Mouse (Mus musculus) mature B cell (primary cell): ENCODE data around the gene Exoc7.
"Not testable (repeated sequence)": the region's sequence is repeated elsewhere in the genome, so short reads cannot be mapped to it uniquely, and the experiment has no call there.

Experiments
- in situ Hi-C: fragments of 300-500 bp; cut with MboI; formaldehyde crosslinking; loops from 2 replicates; pipeline ENCODE4 v1.14.3; 2019

Gene Exoc7

DNA sequence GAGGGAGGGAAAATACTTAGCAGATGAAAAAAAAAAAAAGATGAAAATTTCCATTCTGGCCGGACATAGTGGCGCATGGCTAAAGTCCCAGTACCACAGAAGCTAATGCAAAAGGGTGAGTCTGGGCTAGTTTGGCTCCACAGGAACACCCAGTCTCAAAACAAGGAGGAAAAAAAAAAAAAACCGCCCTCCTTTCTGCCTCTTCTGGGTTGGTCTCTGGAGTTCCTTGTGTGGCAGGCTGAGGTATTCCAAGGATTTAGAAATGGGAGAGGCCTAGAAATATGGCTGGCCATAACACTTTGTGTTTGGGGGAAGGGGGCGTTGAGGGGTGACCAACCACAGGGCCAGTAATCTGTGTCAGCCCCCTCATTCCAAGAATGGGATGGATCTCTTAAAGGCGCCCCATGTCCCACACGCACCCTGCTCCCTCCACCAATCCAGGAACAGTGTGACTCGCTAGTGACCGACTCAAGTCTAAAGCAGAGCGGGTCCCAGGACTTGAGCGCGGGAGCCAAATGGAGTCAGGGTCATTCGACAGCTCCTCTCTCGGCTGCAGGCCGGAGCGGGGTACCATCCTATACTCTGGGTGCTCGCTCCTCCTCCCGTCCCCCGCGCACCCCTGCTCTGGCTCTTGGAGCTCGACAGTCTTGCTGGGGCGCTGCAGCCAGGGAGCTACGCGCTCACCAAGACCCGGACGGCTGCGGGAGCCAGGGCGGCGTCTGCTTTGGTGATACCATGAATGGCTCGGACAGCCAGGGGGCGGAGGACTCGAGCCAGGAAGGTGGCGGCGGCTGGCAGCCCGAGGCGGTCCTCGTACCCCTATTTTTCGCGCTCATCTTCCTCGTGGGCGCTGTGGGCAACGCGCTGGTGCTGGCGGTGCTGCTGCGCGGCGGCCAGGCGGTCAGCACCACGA lies 26.0 kb downstream of the Exoc7 start, which contains the start of gene Galr2:
Gene Galr2 (plus strand): TSS at position 189 of the 913 bp plus-strand sequence.
- in situ Hi-C loops, result no loop called here

DNA sequence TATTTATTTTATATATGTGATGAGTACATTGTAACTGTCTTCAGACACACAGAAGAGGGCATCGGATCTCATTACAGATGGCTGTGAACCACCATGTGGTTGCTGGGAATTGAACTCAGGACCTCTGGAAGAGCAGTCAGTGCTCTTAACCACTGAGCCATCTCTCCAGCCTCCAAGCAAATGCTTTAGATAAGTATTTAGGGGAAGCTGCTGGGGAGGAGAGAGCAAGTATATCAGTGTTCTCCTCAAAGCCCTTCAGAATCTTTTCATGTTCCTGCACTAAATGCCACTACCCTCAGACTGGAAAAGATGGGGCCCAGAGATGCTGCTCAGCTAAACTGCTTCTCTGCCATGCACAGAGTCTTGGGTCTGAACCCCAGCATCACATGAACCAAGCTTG lies 29.8 kb downstream of the Exoc7 start:
- in situ Hi-C loops, result not testable (repeated sequence)

DNA sequence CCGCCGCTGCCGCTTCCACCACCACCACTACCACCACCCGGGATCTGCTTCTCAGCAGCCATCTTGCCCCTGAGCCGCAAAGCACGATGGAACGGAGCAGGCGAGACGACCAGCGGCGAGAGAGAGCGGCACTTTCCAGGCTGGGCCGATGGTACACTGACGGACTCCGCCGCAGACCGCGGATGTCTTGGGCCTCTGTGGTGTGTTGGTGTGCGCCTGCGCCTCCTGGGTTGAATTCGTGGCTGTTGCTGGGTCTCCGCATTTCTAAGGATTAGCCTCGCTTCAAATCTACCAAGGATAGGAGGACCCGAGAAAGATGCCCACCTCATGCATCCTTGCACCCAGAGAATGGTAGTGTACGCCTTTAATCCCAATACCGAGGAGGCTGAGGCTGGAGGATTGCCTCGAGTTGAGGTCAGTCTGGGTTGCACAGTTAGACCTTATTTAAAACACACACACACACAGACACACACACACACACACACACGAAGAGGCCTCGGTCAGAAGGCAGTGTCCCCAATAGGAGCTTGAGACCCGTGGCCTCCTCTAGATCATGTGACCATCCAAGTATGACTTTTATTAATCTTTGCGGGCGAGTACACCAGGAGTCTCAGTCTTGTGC lies 32.9 kb downstream of the Exoc7 start, which contains the start of gene Srp68:
Gene Srp68 (minus strand): TSS at position 173 of the 622 bp plus-strand sequence.
- in situ Hi-C loops, result no loop called here

GRCm38 (mm10) chr11:116273469-116274044 lies 33.5 kb downstream of the Exoc7 start:
- in situ Hi-C loops, result no loop called here

GRCm38 (mm10) chr11:116272589-116273468 lies 34.2 kb downstream of the Exoc7 start:
- in situ Hi-C loops, result no loop called here

- in situ Hi-C loops, result no loop called here
Observed at GRCm38 (mm10) chr11:116269560-116269959, 37.5 kb downstream of the Exoc7 start.

GRCm38 (mm10) chr11:116268313-116268712 lies 38.7 kb downstream of the Exoc7 start:
- in situ Hi-C loops, result no loop called here

- in situ Hi-C loops, result no loop called here
Observed at GRCm38 (mm10) chr11:116267637-116268036, 39.4 kb downstream of the Exoc7 start.

- in situ Hi-C loops, result no loop called here
Observed at GRCm38 (mm10) chr11:116265850-116266249, 41.2 kb downstream of the Exoc7 start.

DNA sequence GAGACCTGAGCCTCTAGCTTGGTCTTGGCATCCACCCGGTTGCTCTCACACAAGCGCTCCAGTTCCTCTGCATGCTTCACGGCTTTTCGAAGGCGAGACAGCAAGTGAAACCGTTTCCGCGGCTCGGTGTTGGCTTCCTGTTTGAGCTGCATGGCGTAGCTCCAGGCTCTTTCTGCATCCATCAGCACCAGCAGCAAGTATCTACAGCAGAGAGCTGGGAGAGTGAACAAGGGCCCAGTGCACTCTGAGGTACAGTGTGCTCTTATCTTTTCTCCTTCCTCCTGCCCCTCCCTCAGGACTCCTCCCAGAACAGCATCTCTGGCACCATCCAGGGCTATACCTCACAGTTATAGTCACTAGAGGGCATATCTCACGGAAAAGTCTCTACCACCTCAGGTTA lies 41.7 kb downstream of the Exoc7 start:
- in situ Hi-C loops, result no loop called here

DNA sequence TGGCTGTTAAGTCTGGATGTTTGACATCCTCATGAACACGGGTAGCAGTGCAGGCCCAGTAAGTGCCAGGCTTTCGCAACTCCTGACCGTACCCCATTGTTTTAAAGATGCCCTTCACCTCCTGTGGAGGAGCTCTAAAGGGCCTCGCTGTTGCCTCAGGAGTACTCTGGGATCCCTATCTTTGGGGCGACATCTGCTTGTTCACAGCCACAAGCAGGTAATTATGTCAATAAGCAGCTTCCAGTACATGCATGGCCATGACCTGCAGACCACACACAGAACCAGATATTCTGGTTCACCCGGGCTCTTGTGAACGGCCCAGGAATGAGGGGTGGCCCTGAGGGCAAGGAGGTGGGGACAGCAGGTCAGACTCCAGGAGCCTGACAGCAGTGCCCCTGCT lies 46.8 kb downstream of the Exoc7 start:
- in situ Hi-C loops, result no loop called here

GRCm38 (mm10) chr11:116259461-116259860 lies 47.6 kb downstream of the Exoc7 start:
- in situ Hi-C loops, result no loop called here

DNA sequence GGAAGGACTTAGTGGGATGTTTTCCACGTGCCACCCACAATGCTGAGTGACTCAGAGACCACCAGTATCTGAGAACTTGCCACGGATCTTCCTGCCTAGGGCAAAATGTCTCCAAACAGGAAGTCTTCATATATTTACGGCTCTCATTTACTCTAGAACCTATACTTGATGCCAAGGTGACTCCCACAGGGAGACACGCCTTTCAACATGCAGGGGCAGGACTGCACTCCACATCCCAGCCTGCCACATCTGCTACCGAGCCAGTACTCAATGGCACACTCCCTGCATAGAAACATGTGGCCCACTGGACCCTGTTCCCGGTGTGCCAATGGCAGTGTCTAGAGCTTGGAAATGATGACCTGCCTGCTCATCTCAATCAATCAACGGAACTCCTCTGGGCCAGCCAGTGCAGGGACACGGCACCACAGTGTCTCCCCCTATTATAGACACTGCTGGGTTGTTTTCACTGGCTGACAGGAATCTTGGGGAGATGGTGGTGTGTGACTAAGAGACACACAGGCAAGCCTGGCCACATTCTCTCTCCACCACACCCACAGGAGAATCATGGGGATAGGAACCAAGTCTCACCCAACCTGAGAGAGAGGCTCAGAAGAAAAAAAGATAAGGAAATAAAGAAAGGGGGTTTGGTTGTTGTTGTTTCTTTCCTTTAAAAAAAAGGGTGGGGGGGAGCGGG lies 50.9 kb downstream of the Exoc7 start:
- in situ Hi-C loops, result no loop called here

GRCm38 (mm10) chr11:116255090-116255981 lies 51.7 kb downstream of the Exoc7 start:
- in situ Hi-C loops, result no loop called here

DNA sequence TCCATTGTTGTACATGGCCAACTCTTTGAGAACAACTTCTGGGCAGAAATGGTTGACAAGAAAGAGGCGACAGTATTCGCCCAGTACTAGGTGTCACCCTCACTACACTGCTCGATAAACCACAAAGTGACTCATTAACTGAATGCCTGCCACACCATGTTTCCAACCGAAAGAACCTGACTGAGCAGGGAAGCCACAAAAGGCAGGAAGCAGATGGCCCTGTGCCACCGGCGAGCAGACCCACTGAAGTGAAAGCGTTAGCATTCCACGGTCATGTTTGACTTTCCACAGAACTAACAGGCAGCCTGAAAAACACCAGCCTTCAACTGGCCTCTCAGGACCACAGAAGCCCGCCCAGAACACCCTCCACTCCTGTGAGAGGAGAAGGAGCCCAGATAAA lies 52.4 kb downstream of the Exoc7 start:
- in situ Hi-C loops, result no loop called here

- in situ Hi-C loops, result no loop called here
Observed at GRCm38 (mm10) chr11:116253076-116253600, 53.9 kb downstream of the Exoc7 start.

- in situ Hi-C loops, result no loop called here
Observed at GRCm38 (mm10) chr11:116250898-116251297, 56.1 kb downstream of the Exoc7 start.

DNA sequence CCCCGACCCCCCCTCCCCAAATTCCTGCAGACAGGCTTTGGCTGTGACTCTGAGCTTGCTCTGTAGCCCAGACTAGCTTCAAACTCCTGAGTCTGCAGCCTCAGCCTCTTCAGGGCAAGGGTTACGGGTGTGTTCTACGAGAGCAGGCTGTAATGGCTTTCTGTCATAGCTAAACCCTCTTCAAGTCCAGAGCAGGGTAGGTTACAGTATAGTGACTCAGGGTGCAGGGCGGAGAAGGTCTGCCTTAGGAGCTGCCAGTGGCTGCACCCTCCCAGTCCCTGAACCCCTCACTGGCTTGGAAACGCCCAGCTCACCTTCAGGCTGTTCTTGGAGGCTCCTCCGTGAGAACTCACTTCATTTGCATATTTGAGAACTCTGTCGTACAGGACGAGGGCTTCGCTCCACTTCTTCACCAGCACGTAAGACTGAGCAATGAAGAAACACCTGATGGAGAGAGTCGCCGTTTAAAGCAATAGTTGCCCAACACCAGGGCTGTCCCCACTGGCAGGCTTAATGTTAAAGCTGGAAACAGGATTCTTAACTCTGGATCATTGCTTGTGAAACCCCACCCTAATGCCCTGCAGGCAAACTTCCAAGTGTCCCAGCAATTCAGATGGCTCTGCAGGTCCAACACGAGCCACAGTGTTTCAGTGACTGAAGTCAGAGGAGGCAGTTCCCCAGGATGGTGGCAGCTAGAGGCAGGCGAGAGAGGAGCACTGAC lies 59.4 kb downstream of the Exoc7 start:
- in situ Hi-C loops, result no loop called here

DNA sequence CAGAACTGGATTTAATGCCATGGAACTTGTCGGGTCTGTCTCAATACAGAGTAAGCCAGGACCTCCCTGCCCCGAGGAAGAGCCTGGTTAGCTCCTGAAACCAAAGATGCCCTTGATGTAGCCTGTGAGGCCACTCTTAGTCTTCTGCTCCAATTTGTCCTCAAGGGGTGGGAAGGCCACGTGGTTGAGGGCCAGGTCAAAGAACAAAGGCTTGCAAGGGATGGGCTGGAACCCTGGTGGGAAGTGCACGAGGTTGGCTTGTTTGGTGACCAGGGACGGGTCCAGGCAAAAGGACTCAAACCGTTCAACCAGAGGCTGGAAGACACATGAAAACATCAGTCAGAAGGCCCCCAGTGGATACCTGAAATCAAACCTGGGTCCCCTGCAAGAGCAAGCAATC lies 61.4 kb downstream of the Exoc7 start:
- in situ Hi-C loops, result no loop called here
